Mouse (Mus musculus): ENCODE results near the gene Arfgap3.

DNA sequence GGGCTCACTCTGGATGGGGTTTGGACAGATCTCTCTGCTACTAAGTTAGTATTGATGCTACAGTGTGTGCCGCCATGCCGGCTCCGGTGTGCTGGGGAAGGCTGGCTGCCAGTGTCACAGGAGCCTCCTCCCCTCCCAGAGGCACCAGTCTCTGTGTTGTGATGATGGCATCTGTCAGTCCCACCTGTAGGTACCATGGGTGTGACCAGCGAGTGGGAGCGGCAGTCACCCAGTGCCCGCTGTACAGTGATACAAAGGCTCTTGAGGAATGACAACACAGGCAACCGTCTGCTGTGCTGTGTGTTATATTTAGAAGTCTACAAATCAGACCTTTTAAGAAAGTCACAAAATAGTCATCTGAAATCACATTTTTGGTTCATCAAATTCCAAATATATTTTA, 50.6 kb downstream of the Arfgap3 start:
- TF ChIP-seq CTCF (IDR thresholded peaks at IDR 0.05; ENCODE audit: extremely low read depth, insufficient read depth, low read length) (no peak), POLR2A (IDR thresholded peaks at IDR 0.05; ENCODE audit: extremely low read depth, insufficient read depth, low read length) (no peak)

Data from cortical plate, adult 2 months (tissue).